Mouse (Mus musculus) heart, adult 2 months (tissue): Measurements from ENCODE around the gene Zap70. TPM values are rescaled to one million over a fixed set of nuclear protein-coding genes. Genes with fewer than 3 reads are reported as not detected.

Source experiments
- DNase-seq, 2 experiments: peaks; one replicate each; pipeline ENCODE4 v3.0.0; 2021
- H3K27ac ChIP-seq: fragments of 200-600 bp; 2 replicates; pipeline ENCODE4 v1.8.1; 2022
- H3K27me3 ChIP-seq: fragments of 200-500 bp; 2 replicates; pipeline ENCODE4 v1.6.1; 2012; ENCODE audit warnings: mild to moderate bottlenecking, low read length, inconsistent platforms, mixed read lengths; ENCODE audit not compliant: control insufficient read depth, insufficient read depth
- H3K36me3 ChIP-seq: fragments of 200-500 bp; 2 replicates; pipeline ENCODE4 v1.6.1; 2012; ENCODE audit warnings: low read length, inconsistent platforms; ENCODE audit not compliant: control insufficient read depth, insufficient read depth
- H3K4me1 ChIP-seq: fragments of 200-500 bp; 2 replicates; pipeline ENCODE4 v1.6.1; 2011; ENCODE audit warnings: low read length; ENCODE audit not compliant: control insufficient read depth, insufficient read depth
- H3K4me3 ChIP-seq: fragments of 200-600 bp; 2 replicates; pipeline ENCODE4 v1.8.1; 2022
- H3K79me2 ChIP-seq: fragments of 200-500 bp; replicated peaks from 2 replicates; pipeline ENCODE4 v1.6.1; 2012; ENCODE audit warnings: mild to moderate bottlenecking, inconsistent platforms, low read length, moderate library complexity, mixed read lengths; ENCODE audit not compliant: control insufficient read depth, insufficient read depth
- H3K9ac ChIP-seq: fragments of 200-500 bp; 2 replicates; pipeline ENCODE4 v1.6.1; 2012; ENCODE audit warnings: low read depth, mild to moderate bottlenecking, control low read depth, inconsistent platforms, low read length, mixed read lengths
- CTCF ChIP-seq: fragments of 200-600 bp; IDR thresholded peaks from 2 replicates; pipeline ENCODE4 v1.8.1; 2022; ENCODE audit warnings: antibody characterized with exemption, mild to moderate bottlenecking, moderate library complexity
- EP300 ChIP-seq: fragments of 200-500 bp; IDR thresholded peaks from 2 replicates; pipeline ENCODE4 v1.6.1; 2011; ENCODE audit warnings: low read depth, low read length, control low read depth; ENCODE audit not compliant: insufficient read depth
- POLR2A ChIP-seq: fragments of 200-500 bp; IDR thresholded peaks from 2 replicates; pipeline ENCODE4 v1.6.1; 2011; ENCODE audit warnings: mild to moderate bottlenecking, low read depth, low read length, control low read depth; ENCODE audit not compliant: insufficient read depth
- WGBS: fragments of 180-500 bp; shearing (Covaris S2); methylation state at CpG from one replicate; pipeline ENCODE4 v1.1.7; 2018; 5-methylcytosine and 5-hydroxymethylcytosine counted together
- intact Hi-C: fragments of 180-260 bp; cut with DNase I; formaldehyde crosslinking; loops from one replicate; pipeline ENCODE4 v1.15.1; 2025
- polyA plus RNA-seq: library from polyadenylated mRNA; depleted of rRNA; stranded (reverse); fragments of >200 nt; gene quantifications from 2 replicates; pipeline ENCODE4 v1.2.3, GENCODE M21; 2012
- total RNA-seq, 2 experiments: library from RNA; stranded (reverse); gene quantifications; 2 replicates each; pipeline ENCODE4 v1.2.3; 2021

The Zap70 gene
- total and polyA plus RNA-seq, 3 experiments = 0.32 to 0.47 (median 0.34) TPM

- no peaks in the 10 kb centered on the region for H3K79me2 ChIP-seq
- peak in 1 of 2 experiments; percentile 3 for DNase-seq
- no peaks in the 10 kb centered on the region for H3K36me3 ChIP-seq
- WGBS = 88% methylated on average over 9 of the region's 9 CpGs
- H3K9ac ChIP-seq = no peak overlapping the region
- H3K4me1 ChIP-seq = no peaks in the 10 kb centered on the region
- no peaks in the 10 kb centered on the region for H3K27me3 ChIP-seq
- TF ChIP-seq CTCF (no peak), POLR2A (no peak), EP300 (no peak)
- H3K4me3 ChIP-seq = no peak overlapping the region
- intact Hi-C loops = no loop called here
- no peak overlapping the region for H3K27ac ChIP-seq
Measured at GRCm38 (mm10) chr1:36758553-36758952, 3.0 kb upstream of the Zap70 start.

- H3K9ac ChIP-seq = no peak overlapping the region
- H3K4me3 ChIP-seq = no peak overlapping the region
- intact Hi-C loops = no loop called here
- no peaks in the 10 kb centered on the region for H3K27me3 ChIP-seq
- TF ChIP-seq CTCF (no peak), EP300 (no peak), POLR2A (no peak)
- no peak overlapping the region for H3K27ac ChIP-seq
- H3K36me3 ChIP-seq = no peaks in the 10 kb centered on the region
- no peaks in the 10 kb centered on the region for H3K4me1 ChIP-seq
- no peaks in the 10 kb centered on the region for H3K79me2 ChIP-seq
- DNase-seq = peak in 1 of 2 experiments; percentile 6
- 85% methylated on average over 18 of the region's 18 CpGs for WGBS
Measured at GRCm38 (mm10) chr1:36759076-36759475, 2.5 kb upstream of the Zap70 start.

- Histone ChIP-seq H3K27me3 (no peaks in the 10 kb centered on the region), H3K9ac (no peak overlapping the region), H3K27ac (no peak overlapping the region), H3K36me3 (no peaks in the 10 kb centered on the region), H3K4me3 (no peak overlapping the region), H3K4me1 (no peaks in the 10 kb centered on the region), H3K79me2 (no peaks in the 10 kb centered on the region)
- TF ChIP-seq EP300 = no peak
- TF ChIP-seq POLR2A = no peak
- TF ChIP-seq CTCF = no peak
- peak in 1 of 2 experiments; percentile 10 for DNase-seq
- intact Hi-C loops = no loop called here
- WGBS = 76% methylated on average over 9 of the region's 9 CpGs
Measured at GRCm38 (mm10) chr1:36760401-36760800, 1.2 kb upstream of the Zap70 start.

GRCm38 (mm10) chr1:36761061-36761460 lies 537 bp upstream of the Zap70 start:
- 84% methylated on average over 8 of the region's 8 CpGs for WGBS
- Histone ChIP-seq H3K4me3 (no peak overlapping the region), H3K9ac (no peak overlapping the region), H3K4me1 (no peaks in the 10 kb centered on the region), H3K36me3 (no peaks in the 10 kb centered on the region), H3K27me3 (no peaks in the 10 kb centered on the region), H3K79me2 (no peaks in the 10 kb centered on the region), H3K27ac (no peak overlapping the region)
- TF ChIP-seq POLR2A = no peak
- no peak for TF ChIP-seq EP300
- TF ChIP-seq CTCF = no peak
- intact Hi-C loops = no loop called here
- no peak for DNase-seq

- 41% methylated on average over 4 of the region's 4 CpGs for WGBS
- Histone ChIP-seq H3K4me1 (no peaks in the 10 kb centered on the region), H3K9ac (no peak overlapping the region), H3K36me3 (no peaks in the 10 kb centered on the region), H3K27me3 (peaks cover 4% of the 10 kb centered on the region), H3K4me3 (no peak overlapping the region), H3K79me2 (no peaks in the 10 kb centered on the region), H3K27ac (no peak overlapping the region)
- intact Hi-C loops = no loop called here
- no peak for DNase-seq
- TF ChIP-seq CTCF (no peak), EP300 (no peak), POLR2A (no peak)
Measured at GRCm38 (mm10) chr1:36766431-36767205, 5.0 kb downstream of the Zap70 start.

GRCm38 (mm10) chr1:36767321-36767720 lies 5.7 kb downstream of the Zap70 start:
- DNase-seq = no peak
- intact Hi-C loops = no loop called here
- WGBS = 23% methylated on average over 10 of the region's 10 CpGs
- Histone ChIP-seq H3K27ac (no peak overlapping the region), H3K27me3 (peaks cover 4% of the 10 kb centered on the region), H3K9ac (no peak overlapping the region), H3K4me3 (no peak overlapping the region), H3K4me1 (no peaks in the 10 kb centered on the region), H3K79me2 (no peaks in the 10 kb centered on the region), H3K36me3 (no peaks in the 10 kb centered on the region)
- TF ChIP-seq CTCF = no peak
- TF ChIP-seq POLR2A = no peak
- no peak for TF ChIP-seq EP300
